In the genomic region with DNA sequence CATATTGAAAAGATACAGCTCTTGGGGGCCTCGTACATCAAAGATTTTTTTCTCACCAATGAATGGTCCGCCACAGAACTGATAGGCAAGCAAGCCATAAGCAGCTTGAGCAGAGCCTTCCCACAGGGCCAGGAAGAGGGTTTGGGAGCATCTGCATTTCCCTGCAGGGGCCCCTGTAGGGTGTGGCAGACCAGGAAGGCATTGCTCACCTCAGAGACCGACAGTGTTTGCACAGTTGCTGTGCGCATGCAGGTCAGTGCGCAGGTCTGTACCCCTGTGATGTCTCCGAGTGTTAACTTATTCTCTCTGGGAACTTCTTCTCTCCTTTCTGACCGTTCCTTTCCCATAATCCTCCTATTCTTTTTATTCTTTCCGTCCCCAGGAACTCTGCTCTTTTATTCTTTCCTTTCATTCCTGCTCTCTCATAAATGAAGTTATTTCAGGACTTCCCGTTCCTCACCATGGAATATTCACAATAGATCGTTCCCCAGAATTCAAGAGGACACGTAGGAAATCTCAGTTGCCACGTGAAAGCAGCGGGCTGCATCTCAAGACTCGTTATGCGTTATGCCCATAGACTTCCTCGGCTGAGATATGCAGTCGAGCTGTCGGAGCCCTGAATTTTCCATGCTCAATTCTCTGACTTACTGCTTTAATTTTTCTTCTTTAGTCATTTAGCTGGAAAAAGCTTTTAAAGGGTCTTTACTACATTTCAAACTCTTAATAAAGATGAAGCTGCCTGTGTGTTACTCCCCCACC, we compare ENCODE assay signal across 10 mouse cellular contexts. TPM values are rescaled to one million over a fixed set of nuclear protein-coding genes. Genes with fewer than 3 reads are reported as not detected.
A peak's percentile ranks its signal among the peaks of the same experiment; 100 is the strongest.
DNase-seq lines count a peak whose midpoint lies in the region; ATAC-seq and TF ChIP-seq lines count a peak whose summit lies in the region.
"Had no signal": no experiment of that assay in that cellular context is flagged by ENCODE, and none has a peak within 500 bp of the region (broad histone marks: within the 10 kb centered on the region; RNA-seq: fewer than 3 reads in every experiment).

No protein-coding gene starts in this region.

- no peak overlapping the region for H3K4me2 ChIP-seq in embryonic facial prominence, embryonic 15.5 days (replicated peaks)
- peak overlapping the region; percentile 79 for H3K4me2 ChIP-seq in myocyte (ENCODE audit: low read depth)
- H3K4me2 ChIP-seq: liver, embryonic 13.5 days had no signal

- peaks cover 17% of the 10 kb centered on the region for H3K79me2 ChIP-seq in myocyte (ENCODE audit: control insufficient read depth, insufficient read depth)

- no peak for TF ChIP-seq POLR2A in kidney, adult 2 months (IDR thresholded peaks at IDR 0.05; ENCODE audit: low read depth, low read length)
- no peak for TF ChIP-seq POLR2A in myocyte (IDR thresholded peaks at IDR 0.05; ENCODE audit: insufficient read length, low read depth)

- H3K9ac ChIP-seq in embryonic facial prominence, embryonic 15.5 days: no peak overlapping the region
- H3K9ac ChIP-seq: liver, embryonic 13.5 days had no signal

- H3K4me1 ChIP-seq in kidney, adult 2 months (ENCODE audit: control insufficient read depth, insufficient read depth, low read length): peaks cover 18% of the 10 kb centered on the region
- H3K4me1 ChIP-seq in embryonic facial prominence, embryonic 15.5 days: peaks cover 14% of the 10 kb centered on the region

- no peak overlapping the region for H3K4me3 ChIP-seq in kidney, adult 2 months (ENCODE audit: insufficient read depth, low read depth, low read length)
- H3K4me3 ChIP-seq in embryonic facial prominence, embryonic 15.5 days (replicated peaks): no peak overlapping the region
- no peak overlapping the region for H3K4me3 ChIP-seq in myocyte
- H3K4me3 ChIP-seq: liver, embryonic 13.5 days had no signal

- ATAC-seq in frontal cortex, adult (ENCODE audit: low TSS enrichment): peak; percentile 22; the same call in 1 of the 2 replicates
- no peak for ATAC-seq in embryonic facial prominence, embryonic 15.5 days (ENCODE audit: insufficient number of reproducible peaks, low FRiP score, low TSS enrichment, low read depth)

- H3K27ac ChIP-seq in kidney, adult 2 months (ENCODE audit: insufficient read depth, low read depth, low read length): 0 out of 2 replicates have a peak overlapping the region, but pooled peaks have one; percentile 18
- H3K27ac ChIP-seq in embryonic facial prominence, embryonic 15.5 days (replicated peaks): 0 out of 2 replicates have a peak overlapping the region, but pooled peaks have one; percentile 14
- H3K27ac ChIP-seq: liver, embryonic 13.5 days had no signal

- H3K27me3 ChIP-seq in kidney, adult 2 months (replicated peaks; ENCODE audit: control insufficient read depth, insufficient read depth, low read length): no peaks in the 10 kb centered on the region
- no peaks in the 10 kb centered on the region for H3K27me3 ChIP-seq in embryonic facial prominence, embryonic 15.5 days
- no peaks in the 10 kb centered on the region for H3K27me3 ChIP-seq in myocyte (ENCODE audit: control insufficient read depth, insufficient read depth, insufficient read length)
- H3K27me3 ChIP-seq: liver, embryonic 13.5 days had no signal

- no peak for TF ChIP-seq CTCF in kidney, adult 2 months (conservative IDR thresholded peaks at IDR 0.05; ENCODE audit: insufficient read depth, insufficient read length, low read depth, low read length)

- H3K9me3 ChIP-seq in embryonic facial prominence, embryonic 15.5 days (replicated peaks): no peaks in the 10 kb centered on the region
- H3K9me3 ChIP-seq: liver, embryonic 13.5 days had no signal

- H3ac ChIP-seq in myocyte (ENCODE audit: control insufficient read depth, insufficient read length): no peak overlapping the region

- H3K36me3 ChIP-seq in kidney, adult 2 months (ENCODE audit: control insufficient read depth, insufficient read depth, low read length): no peaks in the 10 kb centered on the region
- no peaks in the 10 kb centered on the region for H3K36me3 ChIP-seq in embryonic facial prominence, embryonic 15.5 days
- H3K36me3 ChIP-seq in myocyte (ENCODE audit: control insufficient read depth, insufficient read depth): no peaks in the 10 kb centered on the region
- H3K36me3 ChIP-seq: liver, embryonic 13.5 days had no signal

- WGBS in kidney, adult 2 months: 66% methylated on average over 18 of the region's 18 CpGs
- 76% methylated on average over 18 of the region's 18 CpGs for WGBS in embryonic facial prominence, embryonic 15.5 days

- DNase-seq in frontal cortex, postnatal 36 days (ENCODE audit: low spot score in 2 of 2): no peak
- DNase-seq in kidney, adult 2 months: no peak
- no peak for DNase-seq in kidney, postnatal 36 days
- DNase-seq in urinary bladder, adult 18-20 months (ENCODE audit: low spot score in 2 of 2): no peak
- DNase-seq in layer of hippocampus, adult 9-11 months: no peak
- DNase-seq: kidney, adult 9 months; liver, embryonic 13.5 days had no signal

TF ChIP-seq in myocyte, 11 proteins besides CTCF, POLR2A, EP300 and RAD21:
- TF ChIP-seq MAX (IDR thresholded peaks at IDR 0.05; ENCODE audit: low read depth) (no peak), E2F4 (IDR thresholded peaks at IDR 0.05; ENCODE audit: insufficient read depth) (no peak), USF1 (IDR thresholded peaks at IDR 0.05; ENCODE audit: low read depth) (no peak), REST (IDR thresholded peaks at IDR 0.05; ENCODE audit: insufficient read depth, insufficient read length) (no peak), TCF3 (IDR thresholded peaks at IDR 0.05; ENCODE audit: insufficient read length, low read depth) (no peak), POLR2AphosphoS2 (IDR thresholded peaks at IDR 0.05; ENCODE audit: insufficient read length, low read depth) (no peak), TCF12 (IDR thresholded peaks at IDR 0.05; ENCODE audit: insufficient read depth, poor library complexity, severe bottlenecking) (no peak), MYOG (IDR thresholded peaks at IDR 0.05; ENCODE audit: control insufficient read depth in 1 of 3, insufficient read depth in 1 of 3, insufficient read length in 2 of 3, low read depth in 2 of 3) (no peak), CEBPB (IDR thresholded peaks at IDR 0.05; ENCODE audit: insufficient read depth, poor library complexity, severe bottlenecking) (no peak), SRF (IDR thresholded peaks at IDR 0.05; ENCODE audit: control insufficient read depth, insufficient read length, low read depth) (no peak), MYOD1 (IDR thresholded peaks at IDR 0.05; ENCODE audit: control insufficient read depth in 1 of 3, insufficient read length in 2 of 3, low read depth in 2 of 3) (no peak)

RNA-seq across cellular contexts. Expression of gene Wdfy2, which starts 17.8 kb away (rescaled TPM):
- polyA plus RNA-seq in kidney, adult 2 months (2012; rRNA removed): 7.7 and 8.3 TPM in 2 replicates
- 8.0 and 8.2 TPM in 2 replicates for polyA plus RNA-seq in embryonic facial prominence, embryonic 15.5 days (2015; fragmentation: Nextera tagmentation; extraction: Ambion mirVana)
- polyA plus RNA-seq in myocyte (2012; fragmentation: generic; extraction: Trizol): 4.4 TPM
